Mouse (Mus musculus): ENCODE measurements around the gene Meiob. TPM values are rescaled to one million over a fixed set of nuclear protein-coding genes. Genes with fewer than 3 reads are reported as not detected.

Meiob gene
- total RNA-seq, 1 experiment from 2014 or later, result not detected

Other genes with a start within 250 kb of the Meiob start
- gene Tsc2, start 171.7 kb upstream of the Meiob start, total RNA-seq (2017), result 48.2 and 53.8 TPM in 2 replicates
- gene Nthl1, start 171.6 kb upstream of the Meiob start, total RNA-seq (2017), result 2.4 and 4.5 TPM in 2 replicates
- 0.37 and 0.58 TPM in 2 replicates for gene Slc9a3r2, start 154.0 kb upstream of the Meiob start, total RNA-seq (2017)
- not detected in 2 replicates for gene Npw, start 145.8 kb upstream of the Meiob start, total RNA-seq (2017)
- gene Zfp598, start 134.6 kb upstream of the Meiob start, total RNA-seq (2017), result 17.6 and 21.4 TPM in 2 replicates
- 0.25 TPM in 1 of 2 replicates, not detected in the other for gene Syngr3, start 114.3 kb upstream of the Meiob start, total RNA-seq (2017)
- gene Gfer, start 108.1 kb upstream of the Meiob start, total RNA-seq (2017), result 17.1 and 23.3 TPM in 2 replicates
- gene Noxo1, start 108.1 kb upstream of the Meiob start, total RNA-seq (2017), result 0.86 and 1.6 TPM in 2 replicates
- gene Tbl3, start 96.6 kb upstream of the Meiob start, total RNA-seq (2017), result 10.1 and 10.4 TPM in 2 replicates
- gene Rnf151, start 86.2 kb upstream of the Meiob start, total RNA-seq (2017), result 0.86 TPM in 1 of 2 replicates, not detected in the other
- 574 and 580 TPM in 2 replicates for gene Rps2, start 86.2 kb upstream of the Meiob start, total RNA-seq (2017)
- 107 and 119 TPM in 2 replicates for gene Ndufb10, start 79.8 kb upstream of the Meiob start, total RNA-seq (2017)
- 1.5 and 4.0 TPM in 2 replicates for gene Rpl3l, start 76.5 kb upstream of the Meiob start, total RNA-seq (2017)
- gene Msrb1, start 67.6 kb upstream of the Meiob start, total RNA-seq (2017), result 818 and 923 TPM in 2 replicates
- 0.58 TPM in 1 of 2 replicates, not detected in the other for gene Hs3st6, start 51.3 kb upstream of the Meiob start, total RNA-seq (2017)
- 17.9 and 28.0 TPM in 2 replicates for gene Hagh, start 35.9 kb downstream of the Meiob start, total RNA-seq (2017)
- gene Fahd1, start 46.1 kb downstream of the Meiob start, total RNA-seq (2017), result 2.9 and 4.0 TPM in 2 replicates
- gene Igfals, start 61.7 kb downstream of the Meiob start, total RNA-seq (2017), result not detected in 2 replicates
- gene Nubp2, start 82.1 kb downstream of the Meiob start, total RNA-seq (2017), result 26.3 and 32.4 TPM in 2 replicates
- 19.7 and 24.6 TPM in 2 replicates for gene Spsb3, start 82.4 kb downstream of the Meiob start, total RNA-seq (2017)
- gene Eme2, start 90.8 kb downstream of the Meiob start, total RNA-seq (2017), result 26.3 and 30.2 TPM in 2 replicates
- gene Mrps34, start 90.8 kb downstream of the Meiob start, total RNA-seq (2017), result 9.4 and 15.3 TPM in 2 replicates
- gene Nme3, start 92.2 kb downstream of the Meiob start, total RNA-seq (2017), result 26.1 and 34.3 TPM in 2 replicates
- 115 and 127 TPM in 2 replicates for gene Mapk8ip3, start 132.7 kb downstream of the Meiob start, total RNA-seq (2017)
- 20.0 and 20.6 TPM in 2 replicates for gene Jpt2, start 156.4 kb downstream of the Meiob start, total RNA-seq (2017)
- gene Cramp1l, start 211.5 kb downstream of the Meiob start, total RNA-seq (2017), result 18.3 and 20.7 TPM in 2 replicates
- 40.9 and 48.3 TPM in 2 replicates for gene Ift140, start 211.8 kb downstream of the Meiob start, total RNA-seq (2017)

Measured in neutrophil, adult 5-6 weeks (primary cell).